Mouse (Mus musculus) adrenal gland, postnatal 25 days (tissue): ENCODE results near the gene Olfr1090. TPM values are rescaled to one million over a fixed set of nuclear protein-coding genes. Genes with fewer than 3 reads are reported as not detected.

Source experiments
- DNase-seq: peaks from one replicate; pipeline ENCODE4 v3.0.0; 2021; ENCODE audit warnings: mixed read lengths
- long read RNA-seq: library from polyadenylated mRNA; stranded (forward); transcript quantifications from one replicate; pipeline ENCODE4 v2.0.0, GENCODE M21; 2021
- total RNA-seq: library from RNA; stranded (reverse); gene quantifications from 2 replicates; pipeline ENCODE4 v1.2.3, GENCODE M21; 2021

The Olfr1090 gene
- not detected in 2 replicates for total RNA-seq
- long read RNA-seq: 0 reads

- DNase-seq: no peak
Observed at GRCm38 (mm10) chr2:86758893-86759292, at the start of gene Olfr1090. Gene Olfr1090, minus strand, starts transcription at chr2:86758993.

DNA sequence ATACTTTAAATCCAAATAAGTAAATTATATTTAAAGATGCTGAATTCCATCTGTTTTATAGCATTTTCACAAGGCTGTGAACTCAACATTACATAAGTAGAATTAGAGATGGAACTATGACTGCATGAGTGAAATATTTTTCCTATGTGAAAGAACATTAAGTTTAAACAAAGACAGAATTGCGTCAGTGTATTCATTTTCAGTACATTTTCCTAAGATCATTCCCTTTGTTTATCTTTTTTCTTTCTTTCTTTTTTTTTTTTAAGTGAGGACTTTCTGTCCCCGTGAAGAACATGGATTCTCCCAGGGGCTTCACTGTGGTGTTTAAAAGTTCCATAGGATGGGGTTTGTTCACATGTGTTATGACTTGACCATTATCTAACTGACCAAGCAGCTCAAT lies 23.4 kb upstream of the Olfr1090 start, which contains the start of gene Olfr1093:
Olfr1093 (plus strand) TSS at position 301 of the 400 bp plus-strand sequence.
- no peak for DNase-seq

- no peak for DNase-seq
Observed at GRCm38 (mm10) chr2:86761050-86761449, 2.3 kb upstream of the Olfr1090 start.

DNA sequence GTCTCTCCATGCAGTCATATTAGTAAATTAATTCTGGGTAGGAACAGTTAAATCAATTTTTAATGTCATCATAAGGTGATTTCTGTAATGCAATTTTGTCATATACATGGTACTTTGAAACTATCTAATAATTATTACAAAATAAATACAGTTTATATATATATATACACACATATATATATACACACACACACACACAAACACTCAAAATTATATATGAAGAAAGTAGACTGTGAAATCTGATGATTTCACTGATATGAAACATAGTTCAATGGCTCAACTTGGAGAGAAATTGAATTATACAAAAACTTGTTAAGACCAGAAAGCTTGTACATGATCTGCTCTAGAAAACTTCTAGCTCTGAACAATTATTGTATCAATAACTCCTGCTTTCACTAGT lies 25.2 kb downstream of the Olfr1090 start, which contains the start of gene Olfr1089:
Olfr1089 (minus strand) TSS at position 101 of the 400 bp plus-strand sequence.
- DNase-seq: no peak

Other genes with a start within 250 kb of the Olfr1090 start
- gene Olfr1079, start 216.5 kb downstream of the Olfr1090 start, total RNA-seq: not detected in 2 replicates
- not detected in 2 replicates for gene Olfr1080, start 200.8 kb downstream of the Olfr1090 start, total RNA-seq
- not detected in 2 replicates for gene Olfr1082, start 160.0 kb downstream of the Olfr1090 start, total RNA-seq
- not detected in 2 replicates for gene Olfr1084, start 119.3 kb downstream of the Olfr1090 start, total RNA-seq
- not detected in 2 replicates for gene Olfr1085, start 97.0 kb downstream of the Olfr1090 start, total RNA-seq
- not detected in 2 replicates for gene Olfr1086, start 78.9 kb downstream of the Olfr1090 start, total RNA-seq
- gene Olfr1087, start 60.6 kb downstream of the Olfr1090 start, total RNA-seq: not detected in 2 replicates
- gene Olfr1089, start 25.3 kb downstream of the Olfr1090 start, total RNA-seq: not detected in 2 replicates
- not detected in 2 replicates for gene Olfr1093, start 23.5 kb upstream of the Olfr1090 start, total RNA-seq
- not detected in 2 replicates for gene Olfr141, start 51.0 kb upstream of the Olfr1090 start, total RNA-seq
- gene Olfr1094, start 65.7 kb upstream of the Olfr1090 start, total RNA-seq: not detected in 2 replicates
- not detected in 2 replicates for gene Olfr1095, start 92.7 kb upstream of the Olfr1090 start, total RNA-seq
- gene Gm13723, start 115.8 kb upstream of the Olfr1090 start, total RNA-seq: not detected in 2 replicates
- not detected in 2 replicates for gene Olfr1097, start 133.2 kb upstream of the Olfr1090 start, total RNA-seq
- not detected in 2 replicates for gene Olfr1098, start 165.6 kb upstream of the Olfr1090 start, total RNA-seq
- gene Olfr1099, start 201.7 kb upstream of the Olfr1090 start, total RNA-seq: not detected in 2 replicates
- not detected in 2 replicates for gene Olfr1100, start 221.0 kb upstream of the Olfr1090 start, total RNA-seq
- not detected in 2 replicates for gene Olfr1101, start 232.2 kb upstream of the Olfr1090 start, total RNA-seq
- not detected in 2 replicates for gene Olfr1102, start 239.4 kb upstream of the Olfr1090 start, total RNA-seq